In genomic region chr17:73633991-73634710, GRCm38 (mm10) we compare ENCODE assay signal across 13 mouse cellular contexts.
A peak's percentile ranks its signal among the peaks of the same experiment; 100 is the strongest.
DNase-seq lines count a peak whose midpoint lies in the region; ATAC-seq lines count a peak whose summit lies in the region.
"Had no signal": no experiment of that assay in that cellular context is flagged by ENCODE, and none has a peak within 500 bp of the region (broad histone marks: within the 10 kb centered on the region; RNA-seq: fewer than 3 reads in every experiment).

No protein-coding gene starts in this region.

- no peak for DNase-seq in hindbrain, embryonic 14.5 days (ENCODE audit: low spot score)
- DNase-seq in kidney, postnatal 14 days = peak; percentile 30
- peak; percentile 64 for DNase-seq in retina, postnatal 1 day
- DNase-seq in urinary bladder, adult 2 months (ENCODE audit: low spot score) = no peak
- DNase-seq in yolk sac, embryonic 10.5 days (ENCODE audit: low spot score) = no peak
- DNase-seq: cerebellum, adult 11-12 months; liver, embryonic 13.5 days had no signal

- H3K9me3 ChIP-seq in hindbrain, embryonic 12.5 days (replicated peaks) = no peaks in the 10 kb centered on the region
- no peaks in the 10 kb centered on the region for H3K9me3 ChIP-seq in hindbrain, embryonic 14.5 days (ENCODE audit: control insufficient read depth, low read length)
- H3K9me3 ChIP-seq in neural tube, embryonic 13.5 days = no peaks in the 10 kb centered on the region
- no peaks in the 10 kb centered on the region; the same call in 1 of the 2 replicates for H3K9me3 ChIP-seq in neural tube, embryonic 15.5 days (replicated peaks)
- H3K9me3 ChIP-seq: hindbrain, embryonic 10.5 days; liver, embryonic 13.5 days; megakaryocyte, embryonic 14.5 days had no signal

- peak; percentile 49 for ATAC-seq in hindbrain, embryonic 12.5 days (ENCODE audit: low FRiP score)
- ATAC-seq in hindbrain, embryonic 14.5 days (ENCODE audit: low FRiP score) = no peak
- no peak; the same call in 1 of the 2 replicates for ATAC-seq in neural tube, embryonic 13.5 days (ENCODE audit: low read depth)
- no peak for ATAC-seq in neural tube, embryonic 15.5 days (ENCODE audit: low FRiP score)
- ATAC-seq: lung, postnatal 0 days had no signal

- H3K27me3 ChIP-seq in hindbrain, embryonic 12.5 days = no peaks in the 10 kb centered on the region
- H3K27me3 ChIP-seq in hindbrain, embryonic 14.5 days (ENCODE audit: control insufficient read depth, insufficient read depth, low read length) = no peaks in the 10 kb centered on the region
- no peaks in the 10 kb centered on the region for H3K27me3 ChIP-seq in neural tube, embryonic 13.5 days
- H3K27me3 ChIP-seq in neural tube, embryonic 15.5 days (replicated peaks) = no peaks in the 10 kb centered on the region
- H3K27me3 ChIP-seq: liver, embryonic 13.5 days; megakaryocyte, embryonic 14.5 days had no signal

- no peaks in the 10 kb centered on the region for H3K36me3 ChIP-seq in hindbrain, embryonic 12.5 days
- no peaks in the 10 kb centered on the region for H3K36me3 ChIP-seq in hindbrain, embryonic 14.5 days (replicated peaks; ENCODE audit: control insufficient read depth, insufficient read depth)
- no peaks in the 10 kb centered on the region for H3K36me3 ChIP-seq in neural tube, embryonic 13.5 days
- no peaks in the 10 kb centered on the region for H3K36me3 ChIP-seq in neural tube, embryonic 15.5 days
- H3K36me3 ChIP-seq: hindbrain, embryonic 10.5 days; liver, embryonic 13.5 days had no signal

- no peak overlapping the region for H3K4me3 ChIP-seq in hindbrain, embryonic 12.5 days
- H3K4me3 ChIP-seq in hindbrain, embryonic 14.5 days (replicated peaks; ENCODE audit: low read length) = no peak overlapping the region
- no peak overlapping the region for H3K4me3 ChIP-seq in neural tube, embryonic 13.5 days
- H3K4me3 ChIP-seq in neural tube, embryonic 15.5 days (replicated peaks) = no peak overlapping the region
- H3K4me3 ChIP-seq: hindbrain, embryonic 10.5 days; liver, embryonic 13.5 days; megakaryocyte, embryonic 14.5 days had no signal

- H3K9ac ChIP-seq in hindbrain, embryonic 12.5 days = no peak overlapping the region
- H3K9ac ChIP-seq in hindbrain, embryonic 14.5 days = no peak overlapping the region
- H3K9ac ChIP-seq in neural tube, embryonic 13.5 days = no peak overlapping the region
- no peak overlapping the region for H3K9ac ChIP-seq in neural tube, embryonic 15.5 days (replicated peaks)
- H3K9ac ChIP-seq: liver, embryonic 13.5 days had no signal

- H3K4me1 ChIP-seq in hindbrain, embryonic 12.5 days = peaks cover 11% of the 10 kb centered on the region
- H3K4me1 ChIP-seq in hindbrain, embryonic 14.5 days (replicated peaks; ENCODE audit: control insufficient read depth, insufficient read depth, low read length) = no peaks in the 10 kb centered on the region
- peaks cover 26% of the 10 kb centered on the region for H3K4me1 ChIP-seq in neural tube, embryonic 13.5 days (replicated peaks)
- H3K4me1 ChIP-seq in neural tube, embryonic 15.5 days = peaks cover 12% of the 10 kb centered on the region; the same call in 1 of the 2 replicates
- H3K4me1 ChIP-seq: liver, embryonic 13.5 days; megakaryocyte, embryonic 14.5 days had no signal

- H3K27ac ChIP-seq in hindbrain, embryonic 12.5 days = no peak overlapping the region; the same call in 1 of the 2 replicates
- no peak overlapping the region for H3K27ac ChIP-seq in hindbrain, embryonic 14.5 days
- H3K27ac ChIP-seq in neural tube, embryonic 13.5 days (replicated peaks) = peak overlapping the region; percentile 34; the same call in 1 of the 2 replicates
- no peak overlapping the region for H3K27ac ChIP-seq in neural tube, embryonic 15.5 days (replicated peaks)
- H3K27ac ChIP-seq: liver, embryonic 13.5 days had no signal

- H3K4me2 ChIP-seq in hindbrain, embryonic 12.5 days (replicated peaks) = no peak overlapping the region
- H3K4me2 ChIP-seq in hindbrain, embryonic 14.5 days (replicated peaks) = no peak overlapping the region
- no peak overlapping the region for H3K4me2 ChIP-seq in neural tube, embryonic 13.5 days
- no peak overlapping the region for H3K4me2 ChIP-seq in neural tube, embryonic 15.5 days
- H3K4me2 ChIP-seq: liver, embryonic 13.5 days had no signal

- WGBS in hindbrain, embryonic 12.5 days = 49% methylated on average over 11 of the region's 11 CpGs
- WGBS in hindbrain, embryonic 14.5 days = 35% methylated on average over 11 of the region's 11 CpGs
- 50% methylated on average over 11 of the region's 11 CpGs for WGBS in neural tube, embryonic 13.5 days
- WGBS in neural tube, embryonic 15.5 days = 44% methylated on average over 11 of the region's 11 CpGs

Comparison
In these comparisons a context has a peak if more than half of its experiments do, and no peak if none do; other contexts are left out.
1. DNase-seq: peak in kidney, postnatal 14 days (single experiment) and retina, postnatal 1 day (single experiment); none in hindbrain, embryonic 14.5 days (single experiment), urinary bladder, adult 2 months (single experiment) and yolk sac, embryonic 10.5 days (single experiment).